Mouse (Mus musculus) hindbrain, postnatal 0 days (tissue): ENCODE results near the gene Muc1. TPM values are rescaled to one million over a fixed set of nuclear protein-coding genes. Genes with fewer than 3 reads are reported as not detected.
"Not testable (repeated sequence)": the region's sequence is repeated elsewhere in the genome, so short reads cannot be mapped to it uniquely, and the experiment has no call there.

Experiments used
- ATAC-seq: fragments of 200-750 bp; cut with Nextera tagmentation; 2 replicates; pipeline ENCODE4 v1.8.0; 2017; ENCODE audit warnings: mild to moderate bottlenecking, moderate TSS enrichment, moderate library complexity
- DNase-seq: peaks from one replicate; pipeline ENCODE4 v3.0.0-alpha.2; 2015; ENCODE audit warnings: low spot score
- H3K27ac ChIP-seq: fragments of 300-500 bp; sonication (generic); 2 replicates; pipeline ENCODE4 v1.5.1; 2014; ENCODE audit warnings: mild to moderate bottlenecking
- H3K27me3 ChIP-seq: fragments of 300-500 bp; sonication (generic); 2 replicates; pipeline ENCODE4 v1.6.1; 2014; ENCODE audit warnings: low read length, mixed read lengths; ENCODE audit not compliant: insufficient read depth
- H3K36me3 ChIP-seq: fragments of 300-500 bp; sonication (generic); 2 replicates; pipeline ENCODE4 v1.6.1; 2014; ENCODE audit warnings: low read length, mixed read lengths; ENCODE audit not compliant: insufficient read depth
- H3K4me1 ChIP-seq: fragments of 300-500 bp; sonication (generic); 2 replicates; pipeline ENCODE4 v1.6.1; 2014; ENCODE audit warnings: antibody characterized with exemption, low read length, mixed read lengths; ENCODE audit not compliant: insufficient read depth
- H3K4me2 ChIP-seq: fragments of 300-500 bp; sonication (generic); 2 replicates; pipeline ENCODE4 v1.6.1; 2014; ENCODE audit warnings: low read depth, mild to moderate bottlenecking, low read length, moderate library complexity, mixed read lengths
- H3K4me3 ChIP-seq: fragments of 300-500 bp; sonication (generic); 2 replicates; pipeline ENCODE4 v1.5.1; 2014; ENCODE audit warnings: low read length
- H3K9ac ChIP-seq: fragments of 300-500 bp; sonication (generic); replicated peaks from 2 replicates; pipeline ENCODE4 v1.6.1; 2014; ENCODE audit warnings: mild to moderate bottlenecking, low read length, moderate library complexity, mixed read lengths
- H3K9me3 ChIP-seq: fragments of 300-500 bp; sonication (generic); 2 replicates; pipeline ENCODE4 v1.6.1; 2016; ENCODE audit warnings: low read length, mixed read lengths
- CTCF ChIP-seq: IDR thresholded peaks from 2 replicates; pipeline ENCODE4 v1.5.1; 2016; ENCODE audit warnings: antibody characterized with exemption, control low read depth, low read depth
- WGBS: fragments of 180-500 bp; shearing (Covaris S2); extraction: QIAGEN DNeasy Blood & Tissue Kit; methylation state at CpG from one replicate; pipeline ENCODE4 v1.1.7; 2014; 5-methylcytosine and 5-hydroxymethylcytosine counted together
- polyA plus RNA-seq: library from polyadenylated mRNA; unstranded; fragments of >200 nt; fragmentation: Nextera tagmentation; extraction: Ambion mirVana; gene quantifications from 2 replicates; pipeline ENCODE4 v1.2.1, GENCODE M21; 2015
- total RNA-seq: library from RNA; depleted of rRNA; stranded (reverse); fragments of >200 nt; gene quantifications from 2 replicates; pipeline ENCODE4 v1.2.3, GENCODE M21; 2014

Gene Muc1
- total and polyA plus RNA-seq, 2 experiments from 2014 or later: 1.5 to 1.9 TPM

DNA sequence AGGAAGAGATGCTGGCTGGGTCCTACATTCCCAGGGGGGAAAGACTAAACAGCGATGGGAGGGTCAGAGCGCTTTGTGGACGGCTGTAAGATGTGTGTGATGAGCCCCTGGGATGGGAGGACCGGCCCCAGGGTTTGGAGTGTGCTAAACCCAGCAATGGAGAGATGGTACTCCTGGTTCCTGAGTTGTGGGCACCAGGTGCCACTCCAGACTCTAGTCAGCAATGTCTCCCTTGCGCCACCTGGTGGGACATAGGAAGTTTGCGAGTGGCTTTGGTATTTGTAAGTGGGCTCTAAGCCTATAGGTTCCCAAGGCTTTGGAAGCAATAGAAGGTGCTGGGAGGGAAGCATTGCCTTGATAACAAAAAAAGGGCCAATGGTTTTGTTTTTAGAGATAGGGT is 13.0 kb upstream of the Muc1 start:
- ATAC-seq: peak; percentile 52
- no peaks in the 10 kb centered on the region for H3K27me3 ChIP-seq
- DNase-seq: peak; percentile 96
- peak overlapping the region; percentile 96 for H3K27ac ChIP-seq
- peak; percentile 96 for TF ChIP-seq CTCF
- H3K36me3 ChIP-seq: no peaks in the 10 kb centered on the region
- WGBS: under 1% methylated on average over 6 of the region's 6 CpGs
- H3K9me3 ChIP-seq: no peaks in the 10 kb centered on the region
- H3K4me2 ChIP-seq: peak overlapping the region; percentile 74
- peaks cover 16% of the 10 kb centered on the region; the same call in 1 of the 2 replicates for H3K4me1 ChIP-seq
- peak overlapping the region; percentile 79 for H3K4me3 ChIP-seq
- no peak overlapping the region for H3K9ac ChIP-seq

DNA sequence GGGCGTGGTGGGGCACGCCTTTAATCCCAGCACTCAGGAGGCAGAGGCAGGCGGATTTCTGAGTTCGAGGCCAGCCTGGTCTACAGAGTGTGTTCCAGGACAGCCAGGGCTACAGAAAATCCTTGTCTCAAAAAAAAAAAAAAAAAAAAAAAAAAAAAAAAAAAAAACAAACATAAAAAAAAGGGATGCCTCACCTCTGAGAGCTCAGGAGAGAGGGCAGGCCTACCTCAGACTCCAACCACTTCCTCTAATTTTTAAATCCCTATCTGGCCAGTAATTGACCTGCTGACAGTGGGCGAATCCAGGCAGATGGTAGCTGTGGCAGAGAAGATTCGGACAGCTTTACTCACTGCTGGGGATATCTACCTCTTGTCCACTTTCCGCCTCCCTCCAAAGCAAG is 12.4 kb upstream of the Muc1 start:
- not testable (repeated sequence) for H3K27ac ChIP-seq, H3K27me3 ChIP-seq, H3K36me3 ChIP-seq, H3K9me3 ChIP-seq, ATAC-seq, H3K4me2 ChIP-seq, H3K9ac ChIP-seq, H3K4me3 ChIP-seq, DNase-seq
- peaks cover 16% of the 10 kb centered on the region; the same call in 1 of the 2 replicates for H3K4me1 ChIP-seq
- 60% methylated on average over 7 of the region's 7 CpGs for WGBS

DNA sequence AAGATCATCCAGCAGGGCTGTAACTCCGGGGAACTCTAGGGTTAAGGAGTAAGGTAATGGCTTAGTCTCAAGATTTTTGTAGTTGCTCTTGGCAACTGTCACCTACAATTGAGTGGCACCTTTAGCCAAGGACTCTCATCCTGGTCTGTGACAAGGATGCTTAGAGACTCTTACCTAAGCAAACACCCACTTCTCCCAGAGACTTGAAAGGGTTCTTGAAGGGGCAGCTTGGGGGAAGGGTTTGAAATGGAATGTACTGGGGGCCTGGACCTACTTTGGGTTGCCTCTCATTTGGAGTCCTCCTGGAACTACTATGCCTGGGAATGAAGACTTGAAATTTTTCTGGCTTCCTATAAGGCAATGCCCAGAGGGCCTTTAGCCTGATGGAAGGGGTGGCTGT is 10.6 kb upstream of the Muc1 start:
- no peaks in the 10 kb centered on the region for H3K9me3 ChIP-seq
- TF ChIP-seq CTCF: no peak
- DNase-seq (no peak), ATAC-seq (no peak)
- H3K36me3 ChIP-seq: no peaks in the 10 kb centered on the region
- no peak overlapping the region for H3K27ac ChIP-seq
- no peak overlapping the region for H3K4me2 ChIP-seq
- 83% methylated on average over 1 of the region's 1 CpGs for WGBS
- H3K9ac ChIP-seq: no peak overlapping the region
- H3K4me3 ChIP-seq: no peak overlapping the region
- H3K27me3 ChIP-seq: no peaks in the 10 kb centered on the region
- H3K4me1 ChIP-seq: peaks cover 7% of the 10 kb centered on the region; the same call in 1 of the 2 replicates

DNA sequence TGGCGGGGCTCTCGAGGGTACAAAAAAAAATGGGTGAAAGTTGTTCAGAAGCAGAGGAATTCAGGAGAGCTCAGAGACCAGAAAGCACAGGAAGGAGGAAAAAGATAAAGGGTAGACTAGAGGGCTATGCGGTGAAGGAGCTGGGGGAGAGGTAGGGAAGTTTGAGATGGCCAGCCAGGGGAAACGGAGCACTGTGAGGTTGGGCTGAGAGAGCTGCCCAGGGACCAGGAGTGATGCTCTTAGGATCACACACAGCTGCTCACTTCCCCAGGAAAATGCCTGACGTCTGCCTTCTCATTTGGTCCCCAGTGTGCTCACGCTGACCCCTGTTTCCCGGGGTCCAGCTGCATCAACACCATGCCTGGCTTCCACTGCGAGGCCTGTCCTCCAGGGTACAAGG is 9.3 kb upstream of the Muc1 start:
- no peaks in the 10 kb centered on the region for H3K27me3 ChIP-seq
- no peak for DNase-seq
- TF ChIP-seq CTCF: no peak
- H3K9ac ChIP-seq: no peak overlapping the region
- WGBS: 38% methylated on average over 8 of the region's 8 CpGs
- no peak for ATAC-seq
- H3K4me1 ChIP-seq: peaks cover 7% of the 10 kb centered on the region; the same call in 1 of the 2 replicates
- no peaks in the 10 kb centered on the region for H3K36me3 ChIP-seq
- H3K27ac ChIP-seq: no peak overlapping the region
- no peaks in the 10 kb centered on the region for H3K9me3 ChIP-seq
- no peak overlapping the region for H3K4me2 ChIP-seq
- no peak overlapping the region for H3K4me3 ChIP-seq

DNA sequence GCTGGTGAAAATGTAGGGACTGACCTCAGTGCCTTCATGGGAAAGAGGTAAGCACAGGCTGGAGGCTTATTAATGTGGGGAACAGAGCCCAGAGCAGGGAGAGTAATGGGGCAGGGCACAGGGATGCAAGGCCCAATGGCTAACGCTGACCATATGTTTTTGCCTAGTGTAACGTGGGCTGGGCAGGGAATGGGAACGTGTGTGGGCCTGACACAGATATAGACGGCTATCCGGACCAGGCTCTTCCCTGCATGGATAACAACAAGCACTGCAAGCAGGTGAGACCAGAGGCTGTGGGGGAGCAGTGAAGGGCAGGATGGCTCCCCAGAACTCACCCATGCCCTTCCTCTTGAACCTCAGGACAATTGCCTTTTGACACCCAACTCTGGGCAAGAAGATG is 7.7 kb upstream of the Muc1 start:
- Histone ChIP-seq H3K4me1 (peaks cover 12% of the 10 kb centered on the region; the same call in 1 of the 2 replicates), H3K4me2 (no peak overlapping the region), H3K4me3 (no peak overlapping the region), H3K9me3 (no peaks in the 10 kb centered on the region), H3K36me3 (no peaks in the 10 kb centered on the region), H3K9ac (no peak overlapping the region), H3K27me3 (no peaks in the 10 kb centered on the region), H3K27ac (no peak overlapping the region)
- ATAC-seq: no peak
- 52% methylated on average over 5 of the region's 5 CpGs for WGBS
- no peak for DNase-seq
- no peak for TF ChIP-seq CTCF

DNA sequence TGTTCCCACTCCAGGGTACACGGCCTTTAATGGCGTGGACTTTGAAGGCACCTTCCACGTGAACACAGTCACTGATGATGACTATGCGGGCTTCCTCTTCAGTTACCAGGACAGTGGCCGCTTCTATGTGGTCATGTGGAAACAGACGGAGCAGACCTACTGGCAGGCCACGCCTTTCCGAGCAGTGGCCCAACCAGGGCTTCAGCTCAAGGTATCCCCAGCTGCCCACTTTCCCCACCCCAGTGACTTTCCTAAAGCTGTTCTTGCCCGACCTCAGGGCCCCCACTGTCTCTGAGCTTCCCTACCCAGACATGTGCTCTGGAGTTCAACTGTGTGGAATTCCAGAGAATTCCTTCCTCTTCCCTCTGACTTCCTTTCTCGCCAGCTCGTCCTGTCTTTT is 4.1 kb upstream of the Muc1 start:
- Histone ChIP-seq H3K27me3 (no peaks in the 10 kb centered on the region), H3K4me1 (peaks cover 12% of the 10 kb centered on the region; the same call in 1 of the 2 replicates), H3K36me3 (no peaks in the 10 kb centered on the region), H3K4me2 (peak overlapping the region; percentile 68), H3K9ac (peak overlapping the region; percentile 41), H3K4me3 (peak overlapping the region; percentile 40), H3K27ac (peak overlapping the region; percentile 78), H3K9me3 (no peaks in the 10 kb centered on the region)
- no peak for DNase-seq
- 29% methylated on average over 11 of the region's 11 CpGs for WGBS
- no peak for TF ChIP-seq CTCF
- no peak for ATAC-seq

DNA sequence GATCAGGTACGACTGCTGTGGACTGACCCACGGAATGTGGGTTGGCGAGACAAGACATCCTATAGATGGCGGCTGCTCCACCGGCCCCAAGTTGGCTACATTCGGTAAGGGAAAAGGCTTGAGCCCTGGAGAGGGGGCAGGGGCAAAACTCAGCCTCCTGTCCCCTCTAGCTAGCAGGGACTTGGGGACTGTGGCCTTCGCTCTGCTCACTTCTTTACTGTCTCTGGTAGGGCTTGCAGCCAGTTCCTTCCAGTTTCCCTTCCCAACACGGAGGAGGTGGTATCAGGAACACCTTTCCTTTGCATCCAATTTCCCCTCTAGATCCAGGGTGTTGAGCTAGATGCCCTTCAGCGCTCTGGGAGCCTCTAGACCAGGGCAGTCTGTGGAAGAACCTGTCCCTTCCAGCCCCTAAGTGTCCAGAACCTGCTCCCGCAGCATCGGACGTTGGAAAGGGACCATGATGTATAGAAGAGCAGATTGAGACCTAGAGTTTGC is 3.5 kb upstream of the Muc1 start:
- Histone ChIP-seq H3K4me1 (peaks cover 12% of the 10 kb centered on the region; the same call in 1 of the 2 replicates), H3K27me3 (no peaks in the 10 kb centered on the region), H3K4me2 (peak overlapping the region; percentile 68), H3K27ac (peak overlapping the region; percentile 78), H3K36me3 (no peaks in the 10 kb centered on the region), H3K9ac (peak overlapping the region; percentile 41), H3K9me3 (no peaks in the 10 kb centered on the region), H3K4me3 (peak overlapping the region; percentile 40)
- no peak for ATAC-seq
- WGBS: 29% methylated on average over 12 of the region's 12 CpGs
- no peak for DNase-seq
- TF ChIP-seq CTCF: no peak
